Mouse (Mus musculus): ENCODE measurements around the gene Ssr2.

DNA sequence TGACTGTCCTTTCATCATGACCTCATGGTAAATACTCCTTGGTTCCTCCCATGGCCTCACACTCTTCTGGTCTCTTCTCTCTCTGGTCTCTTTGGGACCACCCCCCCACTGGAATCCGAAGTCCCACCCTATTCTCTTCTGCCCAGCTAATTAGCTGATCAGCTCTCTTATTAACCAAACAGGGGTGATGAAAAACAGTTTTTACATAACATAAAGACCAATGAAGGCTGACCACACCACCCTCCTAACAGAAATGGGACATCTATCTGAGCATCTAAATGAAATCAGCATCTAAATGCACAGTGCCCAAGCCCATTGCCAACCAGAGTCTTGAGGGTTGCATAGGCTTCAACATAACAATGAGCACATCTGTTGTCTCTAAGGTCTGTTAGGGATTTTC, 3.8 kb upstream of the Ssr2 start:
- TF ChIP-seq POLR2A (IDR thresholded peaks at IDR 0.05; ENCODE audit: borderline replicate concordance, control insufficient read depth, low read depth, low read length) = no peak
- no peak for TF ChIP-seq CTCF (IDR thresholded peaks at IDR 0.05; ENCODE audit: control insufficient read depth, insufficient read depth, low read length)

Data from bone marrow, adult 2 months (tissue).